Mouse (Mus musculus) CH12.LX (cell line): ENCODE results near the gene Ccz1. TPM values are rescaled to one million over a fixed set of nuclear protein-coding genes. Genes with fewer than 3 reads are reported as not detected.

Experiments
- DNase-seq: peaks from one replicate; pipeline ENCODE4 v3.0.0-alpha.2; 2013; ENCODE audit errors: extremely low read depth
- H3K27ac ChIP-seq: 2 replicates; pipeline ENCODE4 v1.5.1; 2012; ENCODE audit warnings: low read depth, mild to moderate bottlenecking, control low read depth, moderate library complexity; ENCODE audit not compliant: insufficient read depth
- H3K27me3 ChIP-seq: replicated peaks from 2 replicates; pipeline ENCODE3; 2012; ENCODE audit warnings: inconsistent platforms
- H3K36me3 ChIP-seq, 2 experiments: replicated peaks in 1 of 2; 2 replicates each; pipeline versions ENCODE3 to v1.6.1; 2012; ENCODE audit warnings: inconsistent platforms in 1 of 2, low read length in 1 of 2, mild to moderate bottlenecking in 1 of 2, mixed read lengths in 1 of 2, moderate library complexity in 1 of 2; ENCODE audit not compliant: control insufficient read depth in 1 of 2, insufficient read depth in 1 of 2
- H3K4me1 ChIP-seq, 2 experiments: 2 replicates each; pipeline ENCODE4 v1.6.1; 2012; ENCODE audit warnings: inconsistent platforms in 1 of 2, moderate library complexity in 1 of 2; ENCODE audit not compliant: insufficient read depth in 2 of 2, control insufficient read depth in 1 of 2
- H3K4me2 ChIP-seq: 2 replicates; pipeline ENCODE4 v1.6.1; 2012; ENCODE audit warnings: low read depth, mild to moderate bottlenecking, control low read depth; ENCODE audit not compliant: poor library complexity, insufficient read depth, severe bottlenecking
- H3K4me3 ChIP-seq, 3 experiments: fragments of 150-350 bp in 1 of 3; sonication (generic) in 1 of 3; replicated peaks in 1 of 3; 2 replicates each; pipeline versions ENCODE3 to v1.5.1; 2011 to 2012; ENCODE audit warnings: low read depth in 2 of 3, low read length in 2 of 3, mild to moderate bottlenecking in 2 of 3, moderate library complexity in 2 of 3, control low read depth in 1 of 3, improper control_type of control experiment in 1 of 3, inconsistent platforms in 1 of 3, mixed read lengths in 1 of 3; ENCODE audit not compliant: poor library complexity in 1 of 3
- H3K79me2 ChIP-seq: replicated peaks from 2 replicates; pipeline ENCODE4 v1.6.1; 2012; ENCODE audit warnings: mild to moderate bottlenecking, moderate library complexity; ENCODE audit not compliant: control insufficient read depth, poor library complexity, insufficient read depth, severe bottlenecking; ENCODE audit errors: extremely low read depth
- H3K9ac ChIP-seq: 2 replicates; pipeline ENCODE4 v1.6.1; 2012; ENCODE audit warnings: low read depth, mild to moderate bottlenecking, control low read depth, moderate library complexity; ENCODE audit not compliant: insufficient read depth
- H3K9me3 ChIP-seq: replicated peaks from 2 replicates; pipeline ENCODE3; 2012; ENCODE audit warnings: low read length, inconsistent platforms, mixed read lengths
- BHLHE40 ChIP-seq: IDR thresholded peaks from 2 replicates; pipeline ENCODE4 v1.6.1; 2011; ENCODE audit warnings: mild to moderate bottlenecking, low read depth, low read length, improper control_type of control experiment
- CHD1 ChIP-seq: IDR thresholded peaks from 2 replicates; pipeline ENCODE4 v1.6.1; 2012; ENCODE audit warnings: low read depth, low read length, improper control_type of control experiment, inconsistent platforms
- CHD2 ChIP-seq: IDR thresholded peaks from 2 replicates; pipeline ENCODE4 v1.6.1; 2011; ENCODE audit warnings: low read length, improper control_type of control experiment
- E2F4 ChIP-seq: IDR thresholded peaks from 2 replicates; pipeline ENCODE4 v1.6.1; 2011; ENCODE audit warnings: low read depth, low read length, improper control_type of control experiment; ENCODE audit not compliant: insufficient replicate concordance
- ELF1 ChIP-seq: IDR thresholded peaks from 2 replicates; pipeline ENCODE4 v1.6.1; 2014; ENCODE audit warnings: low read depth, mild to moderate bottlenecking, inconsistent platforms, low read length, improper control_type of control experiment
- ETS1 ChIP-seq: conservative IDR thresholded peaks from 2 replicates; pipeline ENCODE4 v1.6.1; 2012; ENCODE audit warnings: low read depth, mild to moderate bottlenecking, inconsistent platforms, low read length, improper control_type of control experiment, moderate library complexity
- HCFC1 ChIP-seq: IDR thresholded peaks from 2 replicates; pipeline ENCODE4 v1.6.1; 2012; ENCODE audit warnings: low read depth, mild to moderate bottlenecking, inconsistent platforms, low read length, improper control_type of control experiment
- JUN ChIP-seq: IDR thresholded peaks from 2 replicates; pipeline ENCODE4 v1.6.1; 2011; ENCODE audit warnings: low read depth, mild to moderate bottlenecking, low read length, improper control_type of control experiment, moderate library complexity; ENCODE audit not compliant: insufficient read depth
- JUND ChIP-seq: conservative IDR thresholded peaks from 2 replicates; pipeline ENCODE4 v1.6.1; 2011; ENCODE audit warnings: low read depth, low read length, improper control_type of control experiment
- KAT2A ChIP-seq: IDR thresholded peaks from 2 replicates; pipeline ENCODE4 v1.6.1; 2012; ENCODE audit warnings: low read length, improper control_type of control experiment, inconsistent platforms; ENCODE audit not compliant: insufficient replicate concordance
- MEF2A ChIP-seq: IDR thresholded peaks from 2 replicates; pipeline ENCODE4 v1.6.1; 2014; ENCODE audit warnings: low read depth, mild to moderate bottlenecking, inconsistent platforms, low read length, improper control_type of control experiment, borderline replicate concordance
- MYC ChIP-seq: IDR thresholded peaks from 2 replicates; pipeline ENCODE4 v1.6.1; 2011; ENCODE audit warnings: low read depth, mild to moderate bottlenecking, improper control_type of control experiment, low read length
- NELFE ChIP-seq: IDR thresholded peaks from 2 replicates; pipeline ENCODE4 v1.6.1; 2011; ENCODE audit warnings: low read depth, low read length, improper control_type of control experiment
- NRF1 ChIP-seq: IDR thresholded peaks from 2 replicates; pipeline ENCODE4 v1.6.1; 2014; ENCODE audit warnings: low read depth, mild to moderate bottlenecking, inconsistent platforms, low read length, improper control_type of control experiment, moderate library complexity
- POLR2A ChIP-seq: IDR thresholded peaks from 2 replicates; pipeline ENCODE4 v1.6.1; 2011; ENCODE audit warnings: low read depth, mild to moderate bottlenecking, improper control_type of control experiment, low read length
- RAD21 ChIP-seq: IDR thresholded peaks from 2 replicates; pipeline ENCODE4 v1.6.1; 2011; ENCODE audit warnings: low read depth, mild to moderate bottlenecking, low read length, improper control_type of control experiment, moderate library complexity
- RCOR1 ChIP-seq: conservative IDR thresholded peaks from 2 replicates; pipeline ENCODE4 v1.6.1; 2012; ENCODE audit warnings: low read depth, mild to moderate bottlenecking, inconsistent platforms, low read length, improper control_type of control experiment
- SIN3A ChIP-seq: IDR thresholded peaks from 2 replicates; pipeline ENCODE4 v1.6.1; 2012; ENCODE audit warnings: low read length, improper control_type of control experiment, inconsistent platforms
- ZMIZ1 ChIP-seq: IDR thresholded peaks from 2 replicates; pipeline ENCODE4 v1.6.1; 2012; ENCODE audit warnings: low read depth, mild to moderate bottlenecking, inconsistent platforms, low read length, improper control_type of control experiment
- ZNF384 ChIP-seq: IDR thresholded peaks from 2 replicates; pipeline ENCODE4 v1.6.1; 2012; ENCODE audit warnings: low read depth, low read length, improper control_type of control experiment, inconsistent platforms
- dilution Hi-C: fragments of 300-500 bp; cut with MboI; formaldehyde crosslinking; loops from 2 replicates; pipeline ENCODE4 v1.14.3; 2020; ENCODE audit warnings: low sequenced_read_pairs; ENCODE audit not compliant: extremely low pct_unique_long_range_greater_than_20kb, extremely low pct_ligation_motif_present
- in situ Hi-C: fragments of 300-500 bp; cut with MboI; formaldehyde crosslinking; loops from 3 replicates; pipeline ENCODE4 v1.14.3; 2019; ENCODE audit warnings: low sequenced_read_pairs, low pct_ligation_motif_present, low pct_unique_long_range_greater_than_20kb, mixed read lengths
- polyA plus RNA-seq: library from polyadenylated mRNA; unstranded; fragments of >175 nt; gene quantifications from 2 replicates; pipeline ENCODE4 v1.2.1, GENCODE M21; 2012; ENCODE audit warnings: low read depth; ENCODE audit not compliant: insufficient read length
- total RNA-seq, 2 experiments: library from RNA; depleted of rRNA; stranded (reverse); fragments of 300-350 nt in 1 of 2; fragments of >200 nt in 1 of 2; gene quantifications; 2 replicates each; pipeline ENCODE4 v1.2.3; 2012 to 2014

The Ccz1 gene
- total and polyA plus RNA-seq, 3 experiments = 64.3 to 129 (median 91.0) TPM

DNA sequence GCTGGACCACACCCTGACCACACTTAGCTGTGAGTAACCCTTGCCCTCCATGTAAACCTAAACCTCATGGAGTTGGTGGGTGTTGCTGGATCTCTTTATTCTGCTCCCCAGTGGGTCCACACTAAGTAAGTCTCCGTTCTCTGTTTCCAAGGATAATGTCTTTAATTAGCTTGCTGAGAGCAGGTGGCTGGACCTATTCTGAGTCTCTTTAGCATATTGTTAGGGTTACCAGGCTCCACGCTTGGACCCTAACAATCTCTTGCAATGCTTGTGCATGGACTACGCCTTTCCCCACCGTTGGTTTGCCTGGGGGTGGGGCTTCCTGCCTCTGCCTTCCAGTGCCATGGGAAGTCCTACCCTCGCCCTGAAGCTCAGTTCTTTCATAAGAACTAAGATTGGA lies 49.4 kb upstream of the Ccz1 start:
- in situ Hi-C loops = no loop called here
- TF ChIP-seq NELFE (no peak), ELF1 (no peak), ZMIZ1 (no peak), HCFC1 (no peak), CHD1 (no peak), SIN3A (no peak), BHLHE40 (no peak), MEF2A (no peak), POLR2A (no peak), KAT2A (no peak), JUN (no peak), ZNF384 (no peak), E2F4 (no peak), NRF1 (no peak)
- H3K4me2 ChIP-seq = no peak overlapping the region
- H3K79me2 ChIP-seq = no peaks in the 10 kb centered on the region
- H3K27me3 ChIP-seq = peaks cover 32% of the 10 kb centered on the region
- no peak overlapping the region for H3K4me3 ChIP-seq
- H3K27ac ChIP-seq = no peak overlapping the region
- no peak for DNase-seq
- H3K9ac ChIP-seq = no peak overlapping the region
- H3K9me3 ChIP-seq = peaks cover 10% of the 10 kb centered on the region
- no peaks in the 10 kb centered on the region for H3K36me3 ChIP-seq
- dilution Hi-C loops = no loop called here
- no peaks in the 10 kb centered on the region for H3K4me1 ChIP-seq

GRCm38 (mm10) chr5:144054340-144054739 lies 39.7 kb upstream of the Ccz1 start:
- no peaks in the 10 kb centered on the region for H3K4me1 ChIP-seq
- H3K79me2 ChIP-seq = no peaks in the 10 kb centered on the region
- H3K27me3 ChIP-seq = no peaks in the 10 kb centered on the region
- TF ChIP-seq KAT2A = no peak
- no peak for TF ChIP-seq JUND
- TF ChIP-seq MYC = no peak
- no peak for TF ChIP-seq CHD2
- no peak for TF ChIP-seq MEF2A
- TF ChIP-seq ETS1 = no peak
- TF ChIP-seq RAD21 = no peak
- no peak for TF ChIP-seq ELF1
- TF ChIP-seq RCOR1 = no peak
- TF ChIP-seq, all 38 proteins: peak for 0
- no peaks in the 10 kb centered on the region for H3K9me3 ChIP-seq
- no peak overlapping the region for H3K27ac ChIP-seq
- no peak overlapping the region for H3K4me2 ChIP-seq
- H3K9ac ChIP-seq = no peak overlapping the region
- in situ Hi-C loops (no loop called here), dilution Hi-C loops (no loop called here)
- H3K4me3 ChIP-seq = no peak overlapping the region
- no peak for DNase-seq
- no peaks in the 10 kb centered on the region for H3K36me3 ChIP-seq
